Mouse (Mus musculus): ENCODE measurements around the gene Gm13695.
"Not testable (repeated sequence)": the region's sequence is repeated elsewhere in the genome, so short reads cannot be mapped to it uniquely, and the experiment has no call there.

Gene Gm13695

GRCm38 (mm10) chr2:83967013-83967412 is at the start of gene Gm13695:
TSS of gene Gm13695 (plus strand) at chr2:83967313.
- in situ Hi-C loops (cut with MboI), result not testable (repeated sequence)

GRCm38 (mm10) chr2:83929478-83930088 is 37.5 kb upstream of the Gm13695 start:
- in situ Hi-C loops (cut with MboI), result no loop called here

GRCm38 (mm10) chr2:83940931-83941361 is 26.2 kb upstream of the Gm13695 start, which contains the start of gene Zswim2:
TSS of gene Zswim2 (minus strand) at chr2:83941228.
- in situ Hi-C loops (cut with MboI), result no loop called here

GRCm38 (mm10) chr2:83941378-83941777 is 25.7 kb upstream of the Gm13695 start:
- in situ Hi-C loops (cut with MboI), result no loop called here

GRCm38 (mm10) chr2:83941792-83942191 is 25.3 kb upstream of the Gm13695 start:
- in situ Hi-C loops (cut with MboI), result no loop called here

- in situ Hi-C loops (cut with MboI), result not testable (repeated sequence)
Observed at GRCm38 (mm10) chr2:83955393-83955792, 11.7 kb upstream of the Gm13695 start, which contains the start of gene Gm13698. TSS of gene Gm13698 (plus strand) at chr2:83955693.

GRCm38 (mm10) chr2:83961203-83961602 is 5.9 kb upstream of the Gm13695 start, which contains the start of gene Gm13693:
TSS of gene Gm13693 (plus strand) at chr2:83961503.
- in situ Hi-C loops (cut with MboI), result not testable (repeated sequence)

GRCm38 (mm10) chr2:83972823-83973222 is 5.7 kb downstream of the Gm13695 start, which contains the start of gene Gm13696:
TSS of gene Gm13696 (plus strand) at chr2:83973123.
- in situ Hi-C loops (cut with MboI), result not testable (repeated sequence)

GRCm38 (mm10) chr2:83978633-83979032 is 11.5 kb downstream of the Gm13695 start, which contains the start of gene Gm13694:
TSS of gene Gm13694 (plus strand) at chr2:83978933.
- in situ Hi-C loops (cut with MboI), result not testable (repeated sequence)

GRCm38 (mm10) chr2:83984443-83984842 is 17.3 kb downstream of the Gm13695 start, which contains the start of gene Gm13697:
TSS of gene Gm13697 (plus strand) at chr2:83984743.
- in situ Hi-C loops (cut with MboI), result not testable (repeated sequence)

- in situ Hi-C loops (cut with MboI), result not testable (repeated sequence)
Observed at GRCm38 (mm10) chr2:83990253-83990652, 23.1 kb downstream of the Gm13695 start, which contains the start of gene Gm13691. TSS of gene Gm13691 (plus strand) at chr2:83990553.

GRCm38 (mm10) chr2:83993639-83994255 is 26.6 kb downstream of the Gm13695 start:
- in situ Hi-C loops (cut with MboI), result not testable (repeated sequence)

- in situ Hi-C loops (cut with MboI), result not testable (repeated sequence)
Observed at GRCm38 (mm10) chr2:83994526-83994925, 27.4 kb downstream of the Gm13695 start.

- in situ Hi-C loops (cut with MboI), result loop anchor here (25.0 kb wide), 1 partner anchor 428 kb away; the partner anchor contains the start of gene Calcrl
Observed at GRCm38 (mm10) chr2:84008913-84009312, 41.8 kb downstream of the Gm13695 start.

GRCm38 (mm10) chr2:84009818-84010217 is 42.7 kb downstream of the Gm13695 start:
- in situ Hi-C loops (cut with MboI), result loop anchor here (25.0 kb wide), 1 partner anchor 427 kb away; the partner anchor contains the start of gene Calcrl

GRCm38 (mm10) chr2:84014572-84014971 is 47.5 kb downstream of the Gm13695 start:
- in situ Hi-C loops (cut with MboI), result loop anchor here (25.0 kb wide), 1 partner anchor 423 kb away; the partner anchor contains the start of gene Calcrl

GRCm38 (mm10) chr2:84016291-84016690 is 49.2 kb downstream of the Gm13695 start:
- in situ Hi-C loops (cut with MboI), result loop anchor here (25.0 kb wide), 1 partner anchor 421 kb away; the partner anchor contains the start of gene Calcrl

- in situ Hi-C loops (cut with MboI), result loop anchor here (25.0 kb wide), 1 partner anchor 419 kb away; the partner anchor contains the start of gene Calcrl
Observed at GRCm38 (mm10) chr2:84018330-84018729, 51.2 kb downstream of the Gm13695 start.
